Mouse (Mus musculus) lung, postnatal 0 days (tissue): Measurements from ENCODE around the gene Gm21972.

Experiments
- CTCF ChIP-seq: IDR thresholded peaks from 2 replicates; pipeline ENCODE4 v1.5.1; 2016; ENCODE audit warnings: antibody characterized with exemption, mild to moderate bottlenecking
- EP300 ChIP-seq: IDR thresholded peaks from 2 replicates; pipeline ENCODE4 v1.6.1; 2016; ENCODE audit warnings: antibody characterized with exemption, mild to moderate bottlenecking, control low read depth

DNA sequence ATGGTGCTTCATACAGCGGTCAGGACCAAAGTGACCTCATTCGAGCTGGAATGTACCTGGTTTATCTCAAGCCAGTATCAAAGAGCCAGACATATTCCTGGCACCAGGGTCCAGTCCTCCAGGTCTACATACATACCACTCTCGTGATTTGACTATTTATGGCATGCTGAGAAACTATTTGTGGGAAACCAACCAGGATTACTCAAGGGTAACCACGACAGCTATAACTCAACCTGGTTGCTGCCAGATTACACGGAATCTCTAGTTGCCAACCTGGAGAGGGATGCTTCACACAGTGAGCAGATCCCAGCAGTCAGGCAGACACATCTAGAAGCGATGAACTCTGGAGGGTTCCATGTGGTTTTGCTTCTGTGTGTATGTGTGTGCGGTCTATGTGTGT lies 17.9 kb downstream of the Gm21972 start:
- TF ChIP-seq EP300 = no peak
- no peak for TF ChIP-seq CTCF
